Mouse (Mus musculus) E14TG2a.4 (cell line): Measurements from ENCODE around the gene Olfr434.

Experiments used
- CTCF ChIP-seq: conservative IDR thresholded peaks from 2 replicates; pipeline ENCODE4 v1.5.1; 2014; ENCODE audit warnings: low read length
- NANOG ChIP-seq: IDR thresholded peaks from 2 replicates; pipeline ENCODE4 v1.6.1; 2014; ENCODE audit warnings: borderline replicate concordance, low read length, mixed read lengths
- POU5F1 ChIP-seq: IDR thresholded peaks from 2 replicates; pipeline ENCODE4 v1.6.1; 2014; ENCODE audit warnings: low read length, borderline replicate concordance

GRCm38 (mm10) chr6:43247396-43247795 lies 34.6 kb downstream of the Olfr434 start:
- TF ChIP-seq CTCF, result no peak
- TF ChIP-seq POU5F1, result no peak
- no peak for TF ChIP-seq NANOG
